Mouse (Mus musculus): ENCODE data around the gene Syne1.
A peak's percentile ranks its signal among the peaks of the same experiment; 100 is the strongest.

The Syne1 gene

GRCm38 (mm10) chr10:5551382-5551781 lies at the start of gene Syne1:
TSS of gene Syne1 (minus strand) at chr10:5551482.
- no peak for DNase-seq

GRCm38 (mm10) chr10:5600123-5600522 lies 48.8 kb upstream of the Syne1 start:
- DNase-seq, result peak in 1 of 2 experiments; percentile 67

- DNase-seq, result no peak
Measured at GRCm38 (mm10) chr10:5596559-5596958, 45.3 kb upstream of the Syne1 start.

GRCm38 (mm10) chr10:5594457-5594856 lies 43.2 kb upstream of the Syne1 start:
- no peak for DNase-seq

GRCm38 (mm10) chr10:5593464-5593863 lies 42.2 kb upstream of the Syne1 start, which contains the start of gene Myct1:
TSS of gene Myct1 (plus strand) at chr10:5593775.
- peak in 1 of 2 experiments; percentile 44 for DNase-seq

- DNase-seq, result peak in 1 of 2 experiments; percentile 42
Measured at GRCm38 (mm10) chr10:5591996-5592395, 40.7 kb upstream of the Syne1 start.

- no peak for DNase-seq
Measured at GRCm38 (mm10) chr10:5591061-5591460, 39.8 kb upstream of the Syne1 start.

GRCm38 (mm10) chr10:5573328-5573727 lies 22.0 kb upstream of the Syne1 start:
- no peak for DNase-seq

- DNase-seq, result no peak
Measured at GRCm38 (mm10) chr10:5571332-5571731, 20.1 kb upstream of the Syne1 start.

GRCm38 (mm10) chr10:5570059-5570458 lies 18.8 kb upstream of the Syne1 start:
- DNase-seq, result no peak

- DNase-seq, result no peak
Measured at GRCm38 (mm10) chr10:5568991-5569390, 17.7 kb upstream of the Syne1 start.

GRCm38 (mm10) chr10:5561706-5562105 lies 10.4 kb upstream of the Syne1 start:
- no peak for DNase-seq

GRCm38 (mm10) chr10:5560526-5560925 lies 9.2 kb upstream of the Syne1 start:
- no peak for DNase-seq

GRCm38 (mm10) chr10:5558808-5559207 lies 7.5 kb upstream of the Syne1 start:
- no peak for DNase-seq

GRCm38 (mm10) chr10:5554941-5555340 lies 3.7 kb upstream of the Syne1 start:
- no peak for DNase-seq

GRCm38 (mm10) chr10:5550168-5551021 lies 887 bp downstream of the Syne1 start:
- peak; percentile 59 to 64 for DNase-seq

GRCm38 (mm10) chr10:5549871-5550167 lies 1.5 kb downstream of the Syne1 start:
- DNase-seq, result peak in 1 of 2 experiments; percentile 43

GRCm38 (mm10) chr10:5548651-5549050 lies 2.6 kb downstream of the Syne1 start:
- no peak for DNase-seq

- DNase-seq, result no peak
Measured at GRCm38 (mm10) chr10:5547769-5548168, 3.5 kb downstream of the Syne1 start.

- DNase-seq, result no peak
Measured at GRCm38 (mm10) chr10:5546428-5546827, 4.9 kb downstream of the Syne1 start.

GRCm38 (mm10) chr10:5528284-5528683 lies 23.0 kb downstream of the Syne1 start:
- peak in 1 of 2 experiments; percentile 15 for DNase-seq

GRCm38 (mm10) chr10:5527634-5528033 lies 23.6 kb downstream of the Syne1 start:
- no peak for DNase-seq

GRCm38 (mm10) chr10:5522904-5523303 lies 28.4 kb downstream of the Syne1 start:
- peak; percentile 24 to 33 for DNase-seq

- no peak for DNase-seq
Measured at GRCm38 (mm10) chr10:5522276-5522675, 29.0 kb downstream of the Syne1 start.

- no peak for DNase-seq
Measured at GRCm38 (mm10) chr10:5520695-5521094, 30.6 kb downstream of the Syne1 start.
